Mouse (Mus musculus): ENCODE data around the gene Gjd3.

DNA sequence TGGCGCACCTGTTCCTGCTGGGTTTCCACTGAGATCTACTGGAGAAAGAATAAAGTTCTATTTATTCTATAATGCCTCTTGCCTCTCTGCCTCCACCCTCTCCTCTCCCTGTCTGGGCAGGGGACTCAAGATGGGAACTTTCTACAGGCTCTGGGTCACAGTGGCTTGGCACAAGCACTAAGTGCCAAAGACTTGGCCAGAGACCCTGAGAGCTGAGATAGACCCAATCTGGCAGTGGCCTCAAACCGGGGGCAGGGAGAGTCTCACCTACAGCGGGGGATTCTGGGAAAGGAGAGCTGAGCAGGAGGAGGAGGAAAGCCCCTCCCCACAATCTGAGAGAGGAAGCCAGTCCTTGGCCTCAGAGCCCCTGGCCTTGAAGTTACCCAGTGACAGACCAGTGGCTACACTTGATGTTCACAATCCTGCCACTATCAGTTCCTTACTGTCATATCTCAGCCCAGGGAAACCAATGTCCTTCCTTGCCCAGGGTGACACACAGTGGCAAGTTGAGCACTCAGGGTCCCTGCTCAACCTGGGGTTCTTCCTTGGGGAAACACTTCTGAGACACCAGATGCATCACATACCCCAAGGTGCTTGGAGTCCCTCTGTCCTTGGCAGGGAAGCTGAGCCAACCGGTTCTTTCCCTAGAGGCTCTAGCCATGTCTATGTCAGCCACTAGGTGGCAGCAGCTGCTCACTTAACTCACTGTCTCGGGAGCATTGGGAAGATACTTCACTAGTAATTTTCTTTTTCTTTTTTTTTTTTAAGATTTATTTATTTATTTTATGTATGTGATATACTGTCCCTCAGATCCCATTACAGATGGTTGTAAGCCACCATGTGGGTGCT, 7.7 kb downstream of the Gjd3 start:
- peak; percentile 84 for TF ChIP-seq CTCF (IDR thresholded peaks at IDR 0.05; ENCODE audit: control insufficient read depth, insufficient read depth, low read length)
- no peak for TF ChIP-seq POLR2A (IDR thresholded peaks at IDR 0.05; ENCODE audit: borderline replicate concordance, control insufficient read depth, low read depth, low read length)
